Mouse (Mus musculus): ENCODE results near the gene Eps15. TPM values are rescaled to one million over a fixed set of nuclear protein-coding genes. Genes with fewer than 3 reads are reported as not detected.

Gene Eps15
- polyA plus RNA-seq, 1 experiment from 2014 or later, result 45.2 TPM

DNA sequence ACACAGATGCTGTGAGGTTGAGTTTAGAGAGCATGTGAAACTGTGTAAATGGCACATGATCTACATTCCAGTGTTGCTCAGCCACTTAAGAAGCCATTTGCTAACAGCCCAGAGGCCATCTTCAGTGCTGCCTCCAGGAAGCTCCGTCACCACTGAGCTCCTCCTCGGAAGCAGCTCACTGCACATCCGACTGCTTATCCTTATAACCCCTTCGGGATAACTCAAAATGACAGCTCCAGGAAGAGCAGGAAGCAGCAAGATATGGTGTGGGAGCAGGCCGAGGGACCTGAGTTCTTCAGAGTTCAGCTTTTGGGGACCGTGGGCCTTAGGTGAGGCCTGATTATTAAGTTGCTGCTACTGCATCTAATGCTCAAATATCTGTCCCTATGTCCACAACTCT, 18.0 kb upstream of the Eps15 start:
- H3K27me3 ChIP-seq (ENCODE audit: control insufficient read depth, insufficient read depth, low read length), result no peaks in the 10 kb centered on the region
- ATAC-seq (replicated peaks; ENCODE audit: low FRiP score) (no peak), DNase-seq (ENCODE audit: low spot score) (no peak)
- WGBS, result 88% methylated on average over 6 of the region's 6 CpGs
- no peak overlapping the region for H3K9ac ChIP-seq (ENCODE audit: low read length)
- H3K4me3 ChIP-seq (ENCODE audit: low read depth, low read length), result no peak overlapping the region
- H3K4me1 ChIP-seq (replicated peaks; ENCODE audit: control insufficient read depth, insufficient read depth, low read length), result no peaks in the 10 kb centered on the region
- no peak overlapping the region for H3K4me2 ChIP-seq (ENCODE audit: low read depth, low read length, severe bottlenecking)
- no peaks in the 10 kb centered on the region for H3K36me3 ChIP-seq (ENCODE audit: control insufficient read depth, insufficient read depth, low read length)
- no peak overlapping the region for H3K27ac ChIP-seq (ENCODE audit: low read depth, low read length)
- no peaks in the 10 kb centered on the region for H3K9me3 ChIP-seq (ENCODE audit: control insufficient read depth, low read length)

DNA sequence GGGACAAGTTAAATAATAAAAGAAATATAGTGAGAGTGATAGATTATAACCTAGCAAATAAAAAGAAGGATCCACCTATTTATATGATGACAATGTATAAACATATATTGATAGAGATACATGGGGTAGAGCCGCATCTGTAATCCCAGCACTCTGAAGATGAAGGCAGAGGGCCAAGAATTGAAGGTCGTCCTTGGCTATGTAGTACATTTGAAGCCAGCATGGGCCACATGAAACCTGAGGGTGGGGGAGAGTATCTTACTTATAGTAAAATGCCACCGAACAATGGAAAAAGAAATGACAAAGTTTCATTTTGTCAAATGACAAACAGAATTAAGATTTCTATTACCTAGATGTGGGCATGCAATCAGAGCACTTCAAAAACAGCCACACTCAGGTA, 14.0 kb upstream of the Eps15 start:
- ATAC-seq (replicated peaks; ENCODE audit: low FRiP score), result no peak
- no peak for DNase-seq (ENCODE audit: low spot score)
- Histone ChIP-seq H3K9me3 (ENCODE audit: control insufficient read depth, low read length) (no peaks in the 10 kb centered on the region), H3K9ac (ENCODE audit: low read length) (no peak overlapping the region), H3K27ac (ENCODE audit: low read depth, low read length) (no peak overlapping the region), H3K27me3 (ENCODE audit: control insufficient read depth, insufficient read depth, low read length) (no peaks in the 10 kb centered on the region), H3K36me3 (ENCODE audit: control insufficient read depth, insufficient read depth, low read length) (no peaks in the 10 kb centered on the region), H3K4me3 (ENCODE audit: low read depth, low read length) (no peak overlapping the region), H3K4me2 (ENCODE audit: low read depth, low read length, severe bottlenecking) (no peak overlapping the region), H3K4me1 (replicated peaks; ENCODE audit: control insufficient read depth, insufficient read depth, low read length) (no peaks in the 10 kb centered on the region)
- 87% methylated on average over 3 of the region's 3 CpGs for WGBS

DNA sequence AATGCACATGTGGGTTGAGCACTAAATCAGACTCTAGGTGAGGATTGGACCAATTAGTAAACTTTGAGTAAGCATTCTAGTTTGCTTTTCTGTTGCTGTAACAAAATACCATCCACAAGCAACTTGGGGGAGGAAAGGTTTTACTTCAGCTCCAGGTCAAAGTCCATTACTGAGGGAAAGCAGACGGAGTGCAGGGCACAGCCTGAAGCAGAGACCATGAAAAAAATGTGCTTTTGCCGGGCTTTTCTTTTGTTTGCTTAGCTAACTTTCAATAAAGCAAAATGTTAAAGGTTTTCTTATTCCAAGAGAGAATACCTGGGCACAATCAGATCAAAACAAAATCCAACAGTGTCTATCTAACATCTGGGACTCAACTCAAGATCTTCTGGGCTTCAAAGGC, 13.3 kb upstream of the Eps15 start:
- 78% methylated on average over 2 of the region's 2 CpGs for WGBS
- ATAC-seq (replicated peaks; ENCODE audit: low FRiP score), result no peak

DNA sequence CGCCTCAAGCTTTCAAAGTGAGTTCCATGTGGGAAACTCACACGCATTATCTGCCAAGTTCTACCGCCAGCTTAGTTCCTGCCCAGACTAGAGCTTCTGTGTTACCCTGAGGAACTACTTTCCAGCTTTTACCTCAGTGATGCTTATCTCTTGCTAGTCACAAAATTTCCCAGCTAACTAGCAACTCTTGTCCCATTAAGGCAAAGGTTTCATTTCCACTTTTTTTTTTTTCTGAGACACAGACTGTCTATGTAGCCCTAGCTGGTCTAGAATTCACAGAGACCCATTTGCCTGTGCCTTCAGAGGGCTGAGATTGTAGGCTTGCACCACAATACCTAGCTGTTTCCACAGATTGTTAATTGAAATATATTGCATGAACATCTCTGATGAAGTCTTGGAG, 12.6 kb upstream of the Eps15 start:
- no peak for ATAC-seq (replicated peaks; ENCODE audit: low FRiP score)
- Histone ChIP-seq H3K27me3 (ENCODE audit: control insufficient read depth, insufficient read depth, low read length) (no peaks in the 10 kb centered on the region), H3K36me3 (ENCODE audit: control insufficient read depth, insufficient read depth, low read length) (no peaks in the 10 kb centered on the region), H3K27ac (ENCODE audit: low read depth, low read length) (no peak overlapping the region), H3K4me1 (replicated peaks; ENCODE audit: control insufficient read depth, insufficient read depth, low read length) (no peaks in the 10 kb centered on the region), H3K9me3 (ENCODE audit: control insufficient read depth, low read length) (no peaks in the 10 kb centered on the region), H3K4me3 (ENCODE audit: low read depth, low read length) (no peak overlapping the region), H3K4me2 (ENCODE audit: low read depth, low read length, severe bottlenecking) (no peak overlapping the region), H3K9ac (ENCODE audit: low read length) (no peak overlapping the region)
- DNase-seq (ENCODE audit: low spot score), result no peak
- 85% methylated on average over 3 of the region's 3 CpGs for WGBS

More for the DNA sequence above, 13.3 kb upstream of the Eps15 start:
- Histone ChIP-seq H3K9me3 (ENCODE audit: control insufficient read depth, low read length) (no peaks in the 10 kb centered on the region), H3K27ac (ENCODE audit: low read depth, low read length) (no peak overlapping the region), H3K4me2 (ENCODE audit: low read depth, low read length, severe bottlenecking) (no peak overlapping the region), H3K36me3 (ENCODE audit: control insufficient read depth, insufficient read depth, low read length) (no peaks in the 10 kb centered on the region), H3K4me3 (ENCODE audit: low read depth, low read length) (no peak overlapping the region), H3K27me3 (ENCODE audit: control insufficient read depth, insufficient read depth, low read length) (no peaks in the 10 kb centered on the region), H3K4me1 (replicated peaks; ENCODE audit: control insufficient read depth, insufficient read depth, low read length) (no peaks in the 10 kb centered on the region), H3K9ac (ENCODE audit: low read length) (no peak overlapping the region)
- no peak for DNase-seq (ENCODE audit: low spot score)

DNA sequence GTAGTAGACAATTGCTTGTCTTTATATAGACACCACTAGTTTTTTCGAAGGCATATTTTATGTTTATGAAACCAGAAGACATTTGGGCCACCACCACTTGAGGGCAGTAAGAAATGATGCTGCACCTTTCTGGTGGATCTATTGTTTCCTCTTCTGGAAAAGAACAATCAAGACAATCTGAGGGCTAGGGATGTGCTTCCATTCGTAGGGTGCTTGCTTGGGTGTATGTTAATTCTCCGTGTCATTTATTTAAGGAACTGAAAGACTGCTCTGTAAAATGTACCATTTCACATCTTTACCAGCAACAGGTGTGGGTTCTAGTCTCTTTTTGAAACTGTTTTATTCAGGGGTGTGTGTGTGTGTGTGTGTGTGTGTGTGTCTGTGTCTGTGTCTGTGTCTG, 11.2 kb upstream of the Eps15 start:
- no peak overlapping the region for H3K4me3 ChIP-seq (ENCODE audit: low read depth, low read length)
- H3K27me3 ChIP-seq (ENCODE audit: control insufficient read depth, insufficient read depth, low read length), result no peaks in the 10 kb centered on the region
- no peaks in the 10 kb centered on the region for H3K9me3 ChIP-seq (ENCODE audit: control insufficient read depth, low read length)
- ATAC-seq (replicated peaks; ENCODE audit: low FRiP score), result no peak
- no peaks in the 10 kb centered on the region for H3K36me3 ChIP-seq (ENCODE audit: control insufficient read depth, insufficient read depth, low read length)
- WGBS, result 88% methylated on average over 3 of the region's 3 CpGs
- no peak overlapping the region for H3K9ac ChIP-seq (ENCODE audit: low read length)
- H3K27ac ChIP-seq (ENCODE audit: low read depth, low read length), result no peak overlapping the region
- no peak for DNase-seq (ENCODE audit: low spot score)
- no peaks in the 10 kb centered on the region for H3K4me1 ChIP-seq (replicated peaks; ENCODE audit: control insufficient read depth, insufficient read depth, low read length)
- no peak overlapping the region for H3K4me2 ChIP-seq (ENCODE audit: low read depth, low read length, severe bottlenecking)

DNA sequence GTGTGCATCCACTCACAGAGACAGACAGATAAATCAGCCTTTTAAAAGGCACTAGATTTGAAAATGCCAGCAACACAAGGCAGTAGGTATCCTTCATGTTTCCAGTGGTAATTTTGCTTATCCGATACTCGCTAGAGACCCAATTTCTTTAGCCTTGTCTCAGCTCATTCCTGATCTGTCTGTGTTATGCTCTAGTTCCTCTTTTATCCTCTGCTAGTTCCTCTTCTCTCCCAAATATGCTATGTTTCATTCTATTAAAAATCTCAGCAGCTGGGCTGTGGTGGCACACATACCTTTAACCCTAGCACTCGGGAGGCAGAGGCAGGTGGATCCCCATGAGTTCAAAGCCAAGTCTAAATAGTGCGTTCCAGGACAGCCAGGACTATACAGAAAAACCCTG, 8.3 kb upstream of the Eps15 start:
- 92% methylated on average over 4 of the region's 4 CpGs for WGBS
- no peak overlapping the region for H3K4me2 ChIP-seq (ENCODE audit: low read depth, low read length, severe bottlenecking)
- H3K36me3 ChIP-seq (ENCODE audit: control insufficient read depth, insufficient read depth, low read length), result no peaks in the 10 kb centered on the region

DNA sequence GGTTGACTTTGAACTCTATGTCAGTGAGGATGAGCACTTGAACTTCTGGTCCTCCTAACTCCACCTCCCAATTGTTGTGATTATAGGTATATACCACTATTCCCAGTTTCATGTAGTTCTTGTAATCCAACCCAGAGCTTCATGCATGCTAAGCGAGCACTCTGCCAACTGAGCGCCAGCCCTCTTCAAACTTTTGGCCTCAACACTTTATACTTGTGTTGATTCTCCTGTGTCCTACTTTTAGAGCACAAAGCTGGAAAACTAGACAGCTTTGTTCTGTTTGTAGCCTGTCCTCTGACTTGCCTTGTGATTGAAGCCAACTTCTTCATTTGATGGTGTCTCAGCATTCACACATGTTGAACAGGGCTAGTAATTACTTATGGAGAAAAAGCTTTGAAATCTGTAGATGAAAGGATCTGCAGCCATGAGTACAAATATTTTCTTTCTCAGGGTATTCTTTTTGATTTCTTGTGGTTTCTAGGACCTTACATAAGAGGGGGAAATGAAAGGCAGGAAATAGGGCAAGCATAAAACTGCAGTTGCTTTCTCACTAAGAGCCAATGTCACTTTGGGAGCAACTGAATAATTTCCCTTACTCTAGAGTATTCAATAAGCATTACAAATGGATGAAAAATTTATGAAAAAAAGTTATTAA, 6.4 kb upstream of the Eps15 start:
- Histone ChIP-seq H3K9ac (ENCODE audit: low read length) (no peak overlapping the region), H3K36me3 (ENCODE audit: control insufficient read depth, insufficient read depth, low read length) (no peaks in the 10 kb centered on the region), H3K9me3 (ENCODE audit: control insufficient read depth, low read length) (no peaks in the 10 kb centered on the region), H3K4me1 (replicated peaks; ENCODE audit: control insufficient read depth, insufficient read depth, low read length) (no peaks in the 10 kb centered on the region), H3K4me3 (ENCODE audit: low read depth, low read length) (no peak overlapping the region), H3K27ac (ENCODE audit: low read depth, low read length) (no peak overlapping the region), H3K4me2 (ENCODE audit: low read depth, low read length, severe bottlenecking) (no peak overlapping the region), H3K27me3 (ENCODE audit: control insufficient read depth, insufficient read depth, low read length) (no peaks in the 10 kb centered on the region)
- 94% methylated on average over 2 of the region's 2 CpGs for WGBS
- ATAC-seq (replicated peaks; ENCODE audit: low FRiP score) (no peak), DNase-seq (ENCODE audit: low spot score) (no peak)

More for the DNA sequence above, 8.3 kb upstream of the Eps15 start:
- no peak for ATAC-seq (replicated peaks; ENCODE audit: low FRiP score)
- no peaks in the 10 kb centered on the region for H3K4me1 ChIP-seq (replicated peaks; ENCODE audit: control insufficient read depth, insufficient read depth, low read length)
- no peaks in the 10 kb centered on the region for H3K9me3 ChIP-seq (ENCODE audit: control insufficient read depth, low read length)
- H3K4me3 ChIP-seq (ENCODE audit: low read depth, low read length), result no peak overlapping the region
- H3K27me3 ChIP-seq (ENCODE audit: control insufficient read depth, insufficient read depth, low read length), result no peaks in the 10 kb centered on the region
- no peak for DNase-seq (ENCODE audit: low spot score)
- H3K27ac ChIP-seq (ENCODE audit: low read depth, low read length), result no peak overlapping the region
- no peak overlapping the region for H3K9ac ChIP-seq (ENCODE audit: low read length)

DNA sequence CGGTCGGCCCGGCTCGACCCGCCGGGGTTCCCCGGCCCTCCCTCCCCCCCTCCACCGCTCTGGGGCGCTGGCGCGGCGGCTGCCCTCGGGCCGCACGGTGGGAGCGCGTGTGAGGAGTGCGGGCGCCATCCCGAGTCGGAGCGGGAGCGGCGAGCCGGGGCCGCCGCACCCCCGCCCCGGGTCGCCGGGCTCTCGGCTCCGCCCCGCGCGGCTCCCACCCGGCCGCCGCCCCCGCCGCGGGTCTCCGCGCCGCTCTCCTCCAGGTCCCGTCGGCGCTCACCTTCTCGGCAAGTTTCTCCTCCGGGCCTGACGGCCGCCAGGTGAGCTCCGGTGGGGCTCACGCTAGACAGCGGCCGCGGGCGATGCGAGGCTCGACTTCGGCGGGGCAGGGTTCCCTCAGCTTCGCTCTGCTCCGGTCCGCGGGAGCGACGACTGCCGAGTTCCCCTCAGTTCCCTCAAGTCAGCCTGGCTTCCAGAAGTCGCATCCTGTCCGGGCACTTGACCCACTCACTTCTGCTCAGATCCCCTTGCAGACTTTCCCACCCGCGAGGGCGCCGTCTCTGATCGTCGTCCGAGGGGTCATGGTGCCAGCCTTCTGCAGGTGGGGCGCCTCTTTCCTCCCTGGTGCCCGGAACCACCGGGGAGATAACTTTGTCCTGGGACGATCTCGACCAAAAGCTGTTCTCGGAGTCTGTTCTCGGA, 542 bp downstream of the Eps15 start:
- peak; percentile 75 for DNase-seq (ENCODE audit: low spot score)
- under 1% methylated on average over 81 of the region's 85 CpGs for WGBS
- Histone ChIP-seq H3K9me3 (ENCODE audit: control insufficient read depth, low read length) (no peaks in the 10 kb centered on the region), H3K27me3 (ENCODE audit: control insufficient read depth, insufficient read depth, low read length) (no peaks in the 10 kb centered on the region; the same call in 1 of the 2 replicates), H3K4me1 (replicated peaks; ENCODE audit: control insufficient read depth, insufficient read depth, low read length) (no peaks in the 10 kb centered on the region), H3K4me3 (ENCODE audit: low read depth, low read length) (peak overlapping the region; percentile 88), H3K9ac (ENCODE audit: low read length) (peak overlapping the region; percentile 82), H3K4me2 (ENCODE audit: low read depth, low read length, severe bottlenecking) (peak overlapping the region; percentile 86), H3K36me3 (ENCODE audit: control insufficient read depth, insufficient read depth, low read length) (no peaks in the 10 kb centered on the region), H3K27ac (ENCODE audit: low read depth, low read length) (no peak overlapping the region)
- ATAC-seq (replicated peaks; ENCODE audit: low FRiP score), result peak; percentile 89

DNA sequence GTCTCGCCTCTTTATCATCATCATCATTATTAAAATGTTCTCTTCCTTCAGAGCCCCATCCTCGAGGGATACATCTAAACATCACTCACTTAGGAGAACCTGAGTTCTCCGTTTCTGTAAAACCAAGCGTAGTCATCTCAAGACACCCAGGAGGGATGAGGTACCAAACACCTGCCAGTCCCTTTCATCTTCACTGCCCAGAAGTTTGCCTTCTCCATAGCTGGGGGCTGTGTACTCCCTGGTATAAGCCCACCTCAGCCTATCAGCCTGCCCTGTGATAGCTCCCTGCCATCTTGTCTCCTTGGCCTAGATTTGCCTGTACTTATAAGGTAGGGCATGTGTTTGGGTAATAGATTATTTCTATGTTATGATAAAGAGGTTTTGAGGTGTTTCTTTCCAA, 1.1 kb downstream of the Eps15 start:
- WGBS, result 6% methylated on average over 4 of the region's 4 CpGs
- Histone ChIP-seq H3K9ac (ENCODE audit: low read length) (peak overlapping the region; percentile 82), H3K4me3 (ENCODE audit: low read depth, low read length) (peak overlapping the region; percentile 88), H3K4me1 (replicated peaks; ENCODE audit: control insufficient read depth, insufficient read depth, low read length) (no peaks in the 10 kb centered on the region), H3K36me3 (ENCODE audit: control insufficient read depth, insufficient read depth, low read length) (no peaks in the 10 kb centered on the region), H3K27ac (ENCODE audit: low read depth, low read length) (no peak overlapping the region), H3K27me3 (ENCODE audit: control insufficient read depth, insufficient read depth, low read length) (no peaks in the 10 kb centered on the region; the same call in 1 of the 2 replicates), H3K9me3 (ENCODE audit: control insufficient read depth, low read length) (no peaks in the 10 kb centered on the region), H3K4me2 (ENCODE audit: low read depth, low read length, severe bottlenecking) (peak overlapping the region; percentile 86)
- no peak for DNase-seq (ENCODE audit: low spot score)
- no peak for ATAC-seq (replicated peaks; ENCODE audit: low FRiP score)

Data from forebrain, embryonic 11.5 days (tissue).